Mouse (Mus musculus): ENCODE measurements at regions not wholly inside any gene's neighbourhood (a gene's known extent, or its start where the extent isn't known, plus 50 kb on each side); places are given as distances from the start of the nearest gene placed in this dataset.

- DNase-seq (ENCODE audit: low spot score) = no peak
Measured at GRCm38 (mm10) chr16:29861056-29861455, 203.1 kb upstream of the Hes1 start.

GRCm38 (mm10) chr16:29865075-29865740 is 199.0 kb upstream of the Hes1 start:
- DNase-seq (ENCODE audit: low spot score) = peak; percentile 50

- DNase-seq (ENCODE audit: low spot score) = no peak
Measured at GRCm38 (mm10) chr16:29871395-29871794, 192.8 kb upstream of the Hes1 start.

- no peak for DNase-seq (ENCODE audit: low spot score)
Measured at GRCm38 (mm10) chr16:29876196-29876595, 188.0 kb upstream of the Hes1 start.

GRCm38 (mm10) chr16:29877372-29878123 is 186.6 kb upstream of the Hes1 start:
- no peak for DNase-seq (ENCODE audit: low spot score)

- DNase-seq (ENCODE audit: low spot score) = no peak
Measured at GRCm38 (mm10) chr16:29879665-29880064, 184.5 kb upstream of the Hes1 start.

GRCm38 (mm10) chr16:29881497-29881896 is 182.7 kb upstream of the Hes1 start:
- DNase-seq (ENCODE audit: low spot score) = no peak

- no peak for DNase-seq (ENCODE audit: low spot score)
Measured at GRCm38 (mm10) chr16:29882226-29882972, 181.8 kb upstream of the Hes1 start.

GRCm38 (mm10) chr16:29883252-29883992 is 180.8 kb upstream of the Hes1 start:
- no peak for DNase-seq (ENCODE audit: low spot score)

GRCm38 (mm10) chr16:29884899-29885298 is 179.3 kb upstream of the Hes1 start:
- no peak for DNase-seq (ENCODE audit: low spot score)

GRCm38 (mm10) chr16:29886755-29887154 is 177.4 kb upstream of the Hes1 start:
- no peak for DNase-seq (ENCODE audit: low spot score)

GRCm38 (mm10) chr16:29889346-29889745 is 174.8 kb upstream of the Hes1 start:
- no peak for DNase-seq (ENCODE audit: low spot score)

GRCm38 (mm10) chr16:29891472-29891871 is 172.7 kb upstream of the Hes1 start:
- no peak for DNase-seq (ENCODE audit: low spot score)

GRCm38 (mm10) chr16:29893871-29894828 is 170.0 kb upstream of the Hes1 start:
- no peak for DNase-seq (ENCODE audit: low spot score)

- DNase-seq (ENCODE audit: low spot score) = no peak
Measured at GRCm38 (mm10) chr16:29896393-29896792, 167.8 kb upstream of the Hes1 start.

- no peak for DNase-seq (ENCODE audit: low spot score)
Measured at GRCm38 (mm10) chr16:29903510-29903909, 160.7 kb upstream of the Hes1 start.

- no peak for DNase-seq (ENCODE audit: low spot score)
Measured at GRCm38 (mm10) chr16:29904183-29904775, 159.9 kb upstream of the Hes1 start.

GRCm38 (mm10) chr16:29907331-29907730 is 156.9 kb upstream of the Hes1 start:
- no peak for DNase-seq (ENCODE audit: low spot score)

GRCm38 (mm10) chr16:29908031-29908430 is 156.2 kb upstream of the Hes1 start:
- DNase-seq (ENCODE audit: low spot score) = no peak

GRCm38 (mm10) chr16:29909923-29910465 is 154.2 kb upstream of the Hes1 start:
- DNase-seq (ENCODE audit: low spot score) = no peak

Data from thymus, postnatal 0 days (tissue).